Mouse (Mus musculus) heart, embryonic 13.5 days (tissue): ENCODE results near the gene Olfr462. TPM values are rescaled to one million over a fixed set of nuclear protein-coding genes. Genes with fewer than 3 reads are reported as not detected.

Experiments used
- ATAC-seq: fragments of 200-750 bp; cut with Nextera tagmentation; 2 replicates; pipeline ENCODE4 v1.8.0; 2017; ENCODE audit warnings: moderate TSS enrichment; ENCODE audit not compliant: insufficient number of reproducible peaks, low FRiP score, low TSS enrichment; ENCODE audit errors: extremely low read depth
- H3K27ac ChIP-seq: fragments of 300-500 bp; sonication (generic); replicated peaks from 2 replicates; pipeline ENCODE4 v1.5.1; 2015; ENCODE audit warnings: moderate library complexity, mild to moderate bottlenecking, inconsistent platforms
- H3K27me3 ChIP-seq: fragments of 300-500 bp; sonication (generic); replicated peaks from 2 replicates; pipeline ENCODE4 v1.6.1; 2015; ENCODE audit warnings: mild to moderate bottlenecking, inconsistent platforms
- H3K36me3 ChIP-seq: fragments of 300-500 bp; sonication (generic); 2 replicates; pipeline ENCODE4 v1.6.1; 2015; ENCODE audit warnings: mild to moderate bottlenecking, inconsistent platforms
- H3K4me1 ChIP-seq: fragments of 300-500 bp; sonication (generic); 2 replicates; pipeline ENCODE4 v1.6.1; 2015; ENCODE audit warnings: inconsistent platforms
- H3K4me2 ChIP-seq: fragments of 300-500 bp; sonication (generic); 2 replicates; pipeline ENCODE4 v1.6.1; 2015; ENCODE audit warnings: inconsistent platforms, mild to moderate bottlenecking, moderate library complexity
- H3K4me3 ChIP-seq: fragments of 300-500 bp; sonication (generic); 2 replicates; pipeline ENCODE4 v1.5.1; 2015; ENCODE audit warnings: moderate library complexity, mild to moderate bottlenecking, inconsistent platforms
- H3K9ac ChIP-seq: fragments of 300-500 bp; sonication (generic); 2 replicates; pipeline ENCODE4 v1.6.1; 2015; ENCODE audit warnings: inconsistent platforms, mild to moderate bottlenecking, moderate library complexity
- H3K9me3 ChIP-seq: fragments of 300-500 bp; sonication (generic); 2 replicates; pipeline ENCODE4 v1.6.1; 2016; ENCODE audit warnings: inconsistent platforms
- WGBS: fragments of 180-500 bp; shearing (Covaris S2); methylation state at CpG from one replicate; pipeline ENCODE4 v1.1.7; 2015; ENCODE audit warnings: mixed read lengths; 5-methylcytosine and 5-hydroxymethylcytosine counted together
- polyA plus RNA-seq: library from polyadenylated mRNA; unstranded; fragments of >200 nt; fragmentation: Nextera tagmentation; extraction: Ambion mirVana; gene quantifications from 2 replicates; pipeline ENCODE4 v1.2.1, GENCODE M21; 2015

The Olfr462 gene
- polyA plus RNA-seq, result not detected in 2 replicates

GRCm38 (mm10) chr11:87892168-87892567 is at the start of gene Olfr462:
Gene Olfr462 (minus strand): TSS chr11:87892268.
- Histone ChIP-seq H3K4me1 (no peaks in the 10 kb centered on the region), H3K9ac (no peak within 1 kb of the TSS), H3K4me2 (no peak within 1 kb of the TSS), H3K27ac (no peak within 1 kb of the TSS), H3K4me3 (no peak within 1 kb of the TSS), H3K36me3 (no peaks in the 10 kb centered on the region), H3K9me3 (no peaks in the 10 kb centered on the region), H3K27me3 (peaks cover 22% of the 10 kb centered on the region)
- 80% methylated on average over 6 of the region's 6 CpGs for WGBS
- no peak for ATAC-seq

DNA sequence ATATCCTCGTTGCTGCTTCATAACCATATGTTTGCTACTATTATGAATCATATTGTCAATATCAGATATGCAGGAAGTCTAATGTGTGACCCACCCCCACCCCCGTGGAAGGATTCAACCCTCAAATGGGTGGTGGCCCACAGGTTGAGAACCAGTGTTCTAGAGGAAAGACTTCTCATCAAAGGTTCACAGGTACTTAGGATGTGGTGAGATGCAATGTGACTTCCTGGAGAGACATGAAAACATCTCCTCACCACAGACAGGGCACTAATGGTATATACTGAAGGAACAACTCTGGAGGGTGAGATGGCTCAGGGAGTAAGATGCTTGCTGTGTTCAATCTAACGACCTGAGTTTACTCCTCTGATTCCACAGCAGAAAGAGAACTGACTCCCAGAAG is 43.4 kb upstream of the Olfr462 start:
- no peak overlapping the region for H3K4me2 ChIP-seq
- no peak overlapping the region for H3K9ac ChIP-seq
- H3K27me3 ChIP-seq, result no peaks in the 10 kb centered on the region
- H3K4me3 ChIP-seq, result no peak overlapping the region
- no peaks in the 10 kb centered on the region for H3K4me1 ChIP-seq
- no peak for ATAC-seq
- WGBS, result 59% methylated on average over 3 of the region's 3 CpGs
- peaks cover 2% of the 10 kb centered on the region; the same call in 1 of the 2 replicates for H3K9me3 ChIP-seq
- no peak overlapping the region for H3K27ac ChIP-seq
- H3K36me3 ChIP-seq, result no peaks in the 10 kb centered on the region

- H3K36me3 ChIP-seq, result no peaks in the 10 kb centered on the region
- no peaks in the 10 kb centered on the region for H3K27me3 ChIP-seq
- H3K4me2 ChIP-seq, result no peak overlapping the region
- H3K4me3 ChIP-seq, result no peak overlapping the region
- no peak overlapping the region for H3K27ac ChIP-seq
- WGBS, result 50% methylated on average over 2 of the region's 2 CpGs
- ATAC-seq, result no peak
- H3K9me3 ChIP-seq, result peaks cover 4% of the 10 kb centered on the region; the same call in 1 of the 2 replicates
- no peaks in the 10 kb centered on the region for H3K4me1 ChIP-seq
- no peak overlapping the region for H3K9ac ChIP-seq
Measured at GRCm38 (mm10) chr11:87933731-87934130, 41.7 kb upstream of the Olfr462 start.

- Histone ChIP-seq H3K9me3 (peaks cover 4% of the 10 kb centered on the region; the same call in 1 of the 2 replicates), H3K27ac (no peak overlapping the region), H3K4me3 (no peak overlapping the region), H3K4me2 (no peak overlapping the region), H3K9ac (no peak overlapping the region), H3K27me3 (no peaks in the 10 kb centered on the region), H3K36me3 (no peaks in the 10 kb centered on the region), H3K4me1 (no peaks in the 10 kb centered on the region)
- no peak for ATAC-seq
- 78% methylated on average over 2 of the region's 2 CpGs for WGBS
Measured at GRCm38 (mm10) chr11:87930348-87930747, 38.3 kb upstream of the Olfr462 start.

DNA sequence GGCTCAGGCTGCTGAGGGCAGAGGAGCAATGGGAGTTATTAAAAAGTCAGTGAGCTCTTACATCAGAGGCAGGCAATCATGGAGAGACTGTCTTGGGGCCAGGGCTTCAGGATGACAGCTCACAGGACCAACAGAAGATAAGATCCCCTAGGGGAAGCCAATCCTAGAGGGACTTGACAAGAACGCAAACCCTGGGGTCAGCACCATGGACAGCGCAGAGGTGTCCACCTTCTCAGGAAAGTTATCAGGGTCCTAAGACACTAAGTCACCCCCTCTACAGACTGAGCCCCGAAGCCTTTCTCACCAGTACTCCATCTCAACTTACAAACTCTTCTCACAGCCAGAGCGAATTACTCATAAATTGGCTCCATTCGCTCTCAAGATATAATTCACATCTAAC is 28.9 kb upstream of the Olfr462 start, which contains the start of gene Olfr464:
TSS of gene Olfr464 (minus strand) at position 2 of the 400 bp plus-strand sequence.
- ATAC-seq, result no peak
- Histone ChIP-seq H3K9me3 (no peaks in the 10 kb centered on the region), H3K27me3 (peaks cover 13% of the 10 kb centered on the region), H3K4me1 (no peaks in the 10 kb centered on the region), H3K4me3 (no peak within 1 kb of the TSS), H3K4me2 (no peak within 1 kb of the TSS), H3K9ac (no peak within 1 kb of the TSS), H3K36me3 (no peaks in the 10 kb centered on the region), H3K27ac (no peak within 1 kb of the TSS)
- 25% methylated on average over 5 of the region's 5 CpGs for WGBS

DNA sequence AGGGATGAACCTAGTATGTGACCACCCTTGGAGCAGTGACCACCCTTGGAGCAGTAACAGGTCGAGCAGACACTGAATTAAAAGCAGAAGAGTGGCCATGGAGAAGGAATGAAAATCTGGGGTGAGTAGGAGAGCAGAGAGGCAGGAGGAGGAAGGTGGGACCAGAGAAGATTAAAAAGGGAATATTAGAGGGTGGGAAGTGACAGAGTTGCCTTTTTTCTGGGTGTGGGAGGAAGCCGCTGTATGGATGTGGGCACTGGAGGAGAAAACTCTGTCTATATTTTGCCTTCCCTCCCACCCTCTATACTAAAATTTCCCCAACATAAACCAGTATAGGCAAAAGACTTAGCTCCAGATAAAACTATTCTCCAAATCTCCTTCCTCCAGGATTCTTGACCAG is 28.2 kb upstream of the Olfr462 start:
- Histone ChIP-seq H3K27ac (no peak overlapping the region), H3K36me3 (no peaks in the 10 kb centered on the region), H3K9me3 (no peaks in the 10 kb centered on the region), H3K9ac (no peak overlapping the region), H3K4me1 (no peaks in the 10 kb centered on the region), H3K4me2 (no peak overlapping the region), H3K4me3 (no peak overlapping the region), H3K27me3 (peaks cover 13% of the 10 kb centered on the region)
- no peak for ATAC-seq
- 62% methylated on average over 2 of the region's 2 CpGs for WGBS

DNA sequence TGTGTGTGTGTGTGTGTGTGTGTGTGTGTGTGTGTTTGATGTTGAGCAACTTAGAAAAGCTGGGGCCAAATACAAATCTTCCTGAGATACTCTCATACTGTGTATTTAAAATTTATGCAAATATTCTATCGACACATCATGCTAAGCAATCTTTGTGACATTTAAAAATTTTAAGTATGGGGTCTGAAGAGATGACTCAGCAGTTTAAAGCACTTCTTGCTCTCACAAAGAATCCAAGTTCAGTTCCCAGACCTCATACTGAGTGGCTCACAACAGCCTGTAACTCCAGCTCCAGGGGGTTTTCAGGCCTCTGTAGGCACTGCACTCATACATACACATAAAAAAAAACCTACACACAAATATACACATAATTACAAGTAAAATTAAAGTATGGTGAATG is 23.9 kb upstream of the Olfr462 start:
- no peaks in the 10 kb centered on the region for H3K9me3 ChIP-seq
- 88% methylated on average over 1 of the region's 1 CpGs for WGBS
- ATAC-seq, result no peak

DNA sequence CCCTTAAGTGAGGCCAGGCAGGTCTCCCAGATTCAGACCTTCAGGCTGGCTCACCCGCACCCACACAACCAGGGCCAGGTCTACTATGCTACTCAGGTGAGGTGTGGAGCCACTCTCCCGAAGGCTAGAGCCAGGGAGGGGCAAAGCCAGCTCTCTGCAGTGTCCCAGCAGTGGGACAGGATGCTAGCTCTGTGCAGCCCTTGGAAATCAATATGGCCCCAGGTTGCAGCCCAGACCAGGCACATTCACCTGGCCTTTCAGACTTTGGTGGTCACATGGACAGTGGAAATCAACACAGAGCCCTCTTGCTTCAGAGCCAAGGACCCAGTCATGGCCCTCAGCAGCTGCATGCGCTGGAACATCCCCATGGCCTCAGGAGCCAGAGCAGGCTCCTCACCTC is 12.3 kb upstream of the Olfr462 start:
- H3K4me2 ChIP-seq, result no peak overlapping the region
- no peak overlapping the region for H3K27ac ChIP-seq
- no peak for ATAC-seq
- H3K9ac ChIP-seq, result no peak overlapping the region
- no peaks in the 10 kb centered on the region for H3K4me1 ChIP-seq
- no peak overlapping the region for H3K4me3 ChIP-seq
- no peaks in the 10 kb centered on the region for H3K9me3 ChIP-seq
- H3K27me3 ChIP-seq, result 0 out of 2 replicates have a peak, but pooled peaks cover 7% of the 10 kb centered on the region
- 78% methylated on average over 3 of the region's 3 CpGs for WGBS
- H3K36me3 ChIP-seq, result no peaks in the 10 kb centered on the region

More for the DNA sequence above, 23.9 kb upstream of the Olfr462 start:
- no peak overlapping the region for H3K4me2 ChIP-seq
- H3K4me3 ChIP-seq, result no peak overlapping the region
- H3K9ac ChIP-seq, result no peak overlapping the region
- H3K27ac ChIP-seq, result no peak overlapping the region
- H3K36me3 ChIP-seq, result no peaks in the 10 kb centered on the region
- peaks cover 16% of the 10 kb centered on the region for H3K27me3 ChIP-seq
- no peaks in the 10 kb centered on the region for H3K4me1 ChIP-seq

- no peak within 1 kb of the TSS for H3K4me2 ChIP-seq
- no peak within 1 kb of the TSS for H3K9ac ChIP-seq
- no peaks in the 10 kb centered on the region for H3K9me3 ChIP-seq
- no peak within 1 kb of the TSS for H3K4me3 ChIP-seq
- H3K4me1 ChIP-seq, result no peaks in the 10 kb centered on the region
- H3K36me3 ChIP-seq, result no peaks in the 10 kb centered on the region
- ATAC-seq, result no peak
- H3K27ac ChIP-seq, result no peak within 1 kb of the TSS
- peaks cover 20% of the 10 kb centered on the region for H3K27me3 ChIP-seq
Measured at GRCm38 (mm10) chr11:87897287-87897686, 5.2 kb upstream of the Olfr462 start, which contains the start of gene Olfr463. Gene Olfr463 (minus strand): TSS chr11:87897387.

GRCm38 (mm10) chr11:87884856-87885255 is 7.2 kb downstream of the Olfr462 start:
- no peak overlapping the region for H3K4me3 ChIP-seq
- H3K27me3 ChIP-seq, result peaks cover 39% of the 10 kb centered on the region
- ATAC-seq, result no peak
- no peaks in the 10 kb centered on the region for H3K9me3 ChIP-seq
- H3K9ac ChIP-seq, result no peak overlapping the region
- H3K4me1 ChIP-seq, result no peaks in the 10 kb centered on the region
- H3K4me2 ChIP-seq, result no peak overlapping the region
- no peaks in the 10 kb centered on the region for H3K36me3 ChIP-seq
- H3K27ac ChIP-seq, result no peak overlapping the region
- WGBS, result 69% methylated on average over 5 of the region's 5 CpGs

DNA sequence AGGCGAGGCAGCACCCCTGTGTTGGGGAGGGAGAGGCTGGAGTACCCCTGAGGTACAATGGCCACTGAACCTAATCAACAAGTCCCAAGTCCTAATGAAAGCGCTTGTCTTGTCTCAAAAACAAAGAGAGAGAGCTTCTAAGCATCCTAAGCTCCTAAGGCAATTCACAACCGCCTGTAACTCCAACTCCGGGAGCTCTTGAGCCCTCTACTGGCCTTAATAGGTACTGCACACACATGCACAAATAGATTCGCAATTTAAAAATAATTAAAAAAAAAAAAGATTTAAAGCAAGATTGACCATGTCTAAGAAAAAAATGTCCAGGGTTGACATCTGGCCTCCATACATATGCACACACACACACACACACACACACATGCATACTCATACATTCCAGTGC is 8.6 kb downstream of the Olfr462 start:
- 41% methylated on average over 5 of the region's 5 CpGs for WGBS
- no peak for ATAC-seq
- no peaks in the 10 kb centered on the region for H3K9me3 ChIP-seq

GRCm38 (mm10) chr11:87881714-87882113 is 10.4 kb downstream of the Olfr462 start:
- no peak for ATAC-seq

More for the DNA sequence above, 8.6 kb downstream of the Olfr462 start:
- Histone ChIP-seq H3K4me2 (no peak overlapping the region), H3K27me3 (peaks cover 39% of the 10 kb centered on the region), H3K4me3 (no peak overlapping the region), H3K9ac (no peak overlapping the region), H3K27ac (no peak overlapping the region), H3K36me3 (no peaks in the 10 kb centered on the region), H3K4me1 (no peaks in the 10 kb centered on the region)

More at GRCm38 (mm10) chr11:87881714-87882113, 10.4 kb downstream of the Olfr462 start:
- H3K4me1 ChIP-seq, result no peaks in the 10 kb centered on the region
- H3K4me2 ChIP-seq, result no peak overlapping the region
- H3K4me3 ChIP-seq, result no peak overlapping the region
- WGBS, result 58% methylated on average over 4 of the region's 4 CpGs
- H3K9ac ChIP-seq, result no peak overlapping the region
- peaks cover 27% of the 10 kb centered on the region for H3K27me3 ChIP-seq
- no peak overlapping the region for H3K27ac ChIP-seq
- H3K9me3 ChIP-seq, result no peaks in the 10 kb centered on the region
- no peaks in the 10 kb centered on the region for H3K36me3 ChIP-seq
